Mouse (Mus musculus) forebrain, embryonic 10.5 days (tissue): ENCODE data around the gene Mapk12. TPM values are rescaled to one million over a fixed set of nuclear protein-coding genes. Genes with fewer than 3 reads are reported as not detected.
A peak's percentile ranks its signal among the peaks of the same experiment; 100 is the strongest.

Source experiments
- DNase-seq: peaks from one replicate; pipeline ENCODE4 v3.0.0-alpha.2; 2017; ENCODE audit warnings: low spot score; ENCODE audit errors: extremely low spot score
- H3K27ac ChIP-seq: fragments of 300-500 bp; sonication (generic); 2 replicates; pipeline ENCODE4 v1.5.1; 2016; ENCODE audit warnings: mild to moderate bottlenecking
- H3K27me3 ChIP-seq: fragments of 300-500 bp; sonication (generic); 2 replicates; pipeline ENCODE4 v1.6.1; 2016; ENCODE audit warnings: mild to moderate bottlenecking; ENCODE audit not compliant: poor library complexity, severe bottlenecking
- H3K36me3 ChIP-seq: fragments of 300-500 bp; sonication (generic); replicated peaks from 2 replicates; pipeline ENCODE4 v1.6.1; 2016; ENCODE audit warnings: mild to moderate bottlenecking, moderate library complexity
- H3K4me1 ChIP-seq: fragments of 300-500 bp; sonication (generic); 2 replicates; pipeline ENCODE4 v1.6.1; 2016
- H3K4me3 ChIP-seq: fragments of 300-500 bp; sonication (generic); 2 replicates; pipeline ENCODE4 v1.5.1; 2016; ENCODE audit warnings: mild to moderate bottlenecking, moderate library complexity
- H3K9me3 ChIP-seq: fragments of 300-500 bp; sonication (generic); 2 replicates; pipeline ENCODE4 v1.6.1; 2016; ENCODE audit warnings: mild to moderate bottlenecking, moderate library complexity
- WGBS: fragments of 180-500 bp; shearing (Covaris S2); methylation state at CpG from one replicate; pipeline ENCODE4 v1.1.7; 2016; 5-methylcytosine and 5-hydroxymethylcytosine counted together
- microRNA-seq: library from miRNA; unstranded; fragments of <30 nt; microRNA quantifications from one replicate; pipeline ENCODE4, GENCODE M21; 2017
- polyA plus RNA-seq: library from polyadenylated mRNA; unstranded; fragments of >200 nt; fragmentation: Nextera tagmentation; extraction: Ambion mirVana; gene quantifications from 2 replicates; pipeline ENCODE4 v1.2.1, GENCODE M21; 2016

Gene Mapk12
- polyA plus RNA-seq, 1 experiment from 2014 or later, result 34.9 TPM

DNA sequence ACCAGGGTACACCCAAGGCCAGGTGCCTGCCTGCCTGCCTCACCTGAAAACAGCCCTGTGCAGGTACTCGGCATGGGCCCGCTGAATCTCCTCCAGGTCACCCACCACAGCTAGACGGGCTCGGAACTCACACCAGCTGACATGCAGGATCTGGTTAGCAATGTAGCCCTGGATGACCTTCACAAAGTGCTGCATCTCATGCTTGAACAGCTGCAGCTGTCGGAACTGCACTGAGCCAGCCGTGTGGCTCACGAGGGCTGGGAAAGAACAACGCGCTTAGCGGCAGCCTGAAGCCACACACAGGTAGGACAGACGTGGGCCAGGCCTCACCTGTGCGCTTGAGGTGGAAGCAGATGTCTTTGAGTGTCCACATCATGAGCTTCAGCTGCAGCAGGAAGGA is 39.7 kb downstream of the Mapk12 start:
- Histone ChIP-seq H3K4me1 (peaks cover 5% of the 10 kb centered on the region), H3K27me3 (no peaks in the 10 kb centered on the region), H3K36me3 (peaks cover 100% of the 10 kb centered on the region), H3K4me3 (no peak overlapping the region), H3K9me3 (no peaks in the 10 kb centered on the region), H3K27ac (no peak overlapping the region)
- 96% methylated on average over 12 of the region's 12 CpGs for WGBS
- no peak for DNase-seq

DNA sequence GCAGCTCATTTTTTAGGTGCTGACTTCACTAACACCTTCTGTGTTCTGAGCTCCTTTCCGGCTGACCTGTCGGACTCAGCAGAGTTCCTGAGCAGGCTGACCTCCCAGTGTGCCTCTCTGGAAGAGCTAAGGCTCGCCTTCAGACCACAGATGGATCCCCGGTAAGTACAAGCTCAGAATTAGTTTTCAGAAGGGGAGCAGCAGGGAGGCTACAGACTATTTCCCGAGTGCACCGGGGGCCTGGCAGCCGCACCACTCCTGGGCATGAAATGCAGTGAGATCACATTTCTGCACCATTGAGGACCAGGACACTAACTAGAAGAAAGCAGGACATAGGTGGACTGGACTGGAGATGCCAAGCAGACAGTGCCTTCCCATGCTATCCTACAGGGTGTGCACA is 41.9 kb downstream of the Mapk12 start:
- peaks cover 100% of the 10 kb centered on the region for H3K36me3 ChIP-seq
- WGBS, result 92% methylated on average over 7 of the region's 7 CpGs
- H3K27me3 ChIP-seq, result no peaks in the 10 kb centered on the region

GRCm38 (mm10) chr15:89097450-89097849 is 43.1 kb downstream of the Mapk12 start:
- Histone ChIP-seq H3K4me3 (no peak overlapping the region), H3K9me3 (no peaks in the 10 kb centered on the region), H3K27ac (no peak overlapping the region), H3K4me1 (peaks cover 1% of the 10 kb centered on the region), H3K36me3 (peaks cover 100% of the 10 kb centered on the region), H3K27me3 (no peaks in the 10 kb centered on the region)
- 95% methylated on average over 5 of the region's 5 CpGs for WGBS
- DNase-seq, result no peak

More for the DNA sequence above, 41.9 kb downstream of the Mapk12 start:
- Histone ChIP-seq H3K4me1 (peaks cover 5% of the 10 kb centered on the region), H3K9me3 (no peaks in the 10 kb centered on the region), H3K4me3 (no peak overlapping the region), H3K27ac (no peak overlapping the region)
- DNase-seq, result no peak

DNA sequence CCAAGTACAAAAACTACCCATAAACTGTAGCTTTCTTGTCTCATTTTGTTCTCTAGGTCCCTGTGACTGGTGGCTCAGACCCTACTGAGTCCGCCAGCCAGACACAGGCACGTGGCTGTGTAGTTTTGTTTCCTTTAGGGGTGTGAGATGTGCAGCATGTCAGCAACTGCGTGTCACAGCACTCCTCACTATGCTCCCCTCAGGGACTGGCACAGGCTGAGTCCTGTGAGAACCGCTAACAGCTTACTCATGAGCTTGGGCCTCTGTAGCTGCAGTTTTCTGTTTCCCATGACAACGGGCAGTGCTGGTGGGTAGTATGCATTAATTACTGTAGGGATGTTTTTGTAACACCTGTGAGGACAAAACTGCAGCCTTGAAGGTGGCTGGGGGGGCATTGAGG is 48.3 kb downstream of the Mapk12 start:
- Histone ChIP-seq H3K4me1 (peaks cover 26% of the 10 kb centered on the region), H3K27ac (no peak overlapping the region), H3K4me3 (no peak overlapping the region), H3K36me3 (peaks cover 52% of the 10 kb centered on the region), H3K27me3 (no peaks in the 10 kb centered on the region), H3K9me3 (no peaks in the 10 kb centered on the region)
- DNase-seq, result no peak
- WGBS, result 87% methylated on average over 5 of the region's 5 CpGs

DNA sequence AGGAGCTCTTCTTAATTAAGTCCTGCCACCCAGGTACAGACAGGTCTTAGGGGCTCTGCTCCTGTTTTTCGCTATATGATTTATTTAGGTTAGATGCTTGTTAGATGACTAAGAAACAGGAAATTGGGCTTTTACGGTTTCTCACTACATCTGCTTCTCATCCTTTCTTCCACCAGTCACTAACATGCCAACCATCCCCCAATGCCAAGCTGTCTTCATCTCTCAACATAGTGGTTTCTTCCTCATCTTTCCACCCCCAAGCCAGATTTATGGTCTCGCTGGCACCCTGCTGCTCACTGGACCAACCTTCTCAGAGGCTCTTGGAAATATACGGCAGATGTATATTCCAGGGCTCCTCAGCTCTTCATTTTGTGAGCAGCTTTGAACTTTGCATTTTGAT is 49.8 kb downstream of the Mapk12 start:
- H3K4me1 ChIP-seq, result peaks cover 26% of the 10 kb centered on the region
- WGBS, result 92% methylated on average over 4 of the region's 4 CpGs
- no peak for DNase-seq
- no peaks in the 10 kb centered on the region for H3K9me3 ChIP-seq
- no peaks in the 10 kb centered on the region for H3K27me3 ChIP-seq
- H3K27ac ChIP-seq, result no peak overlapping the region
- peaks cover 51% of the 10 kb centered on the region for H3K36me3 ChIP-seq
- peak overlapping the region; percentile 96; the same call in 1 of the 2 replicates for H3K4me3 ChIP-seq

- Histone ChIP-seq H3K4me1 (peaks cover 26% of the 10 kb centered on the region), H3K36me3 (peaks cover 51% of the 10 kb centered on the region), H3K27me3 (no peaks in the 10 kb centered on the region), H3K4me3 (peak overlapping the region; percentile 96), H3K9me3 (no peaks in the 10 kb centered on the region), H3K27ac (peak overlapping the region; percentile 90)
- DNase-seq, result no peak
- 4% methylated on average over 68 of the region's 68 CpGs for WGBS
Observed at GRCm38 (mm10) chr15:89089248-89090051, 51.1 kb downstream of the Mapk12 start.

GRCm38 (mm10) chr15:89088607-89089247 is 51.8 kb downstream of the Mapk12 start, which contains the start of gene Selenoo:
Gene Selenoo (plus strand): TSS chr15:89089084.
- Histone ChIP-seq H3K9me3 (no peaks in the 10 kb centered on the region), H3K36me3 (peaks cover 51% of the 10 kb centered on the region), H3K27ac (peak within 1 kb of the TSS; percentile 90), H3K27me3 (no peaks in the 10 kb centered on the region), H3K4me1 (peaks cover 26% of the 10 kb centered on the region), H3K4me3 (peak within 1 kb of the TSS; percentile 96)
- WGBS, result 2% methylated on average over 38 of the region's 38 CpGs
- peak; percentile 89 for DNase-seq

GRCm38 (mm10) chr15:89084826-89085225 is 55.7 kb downstream of the Mapk12 start:
- Histone ChIP-seq H3K9me3 (no peaks in the 10 kb centered on the region), H3K4me3 (no peak overlapping the region), H3K27me3 (no peaks in the 10 kb centered on the region), H3K27ac (no peak overlapping the region), H3K36me3 (peaks cover 70% of the 10 kb centered on the region), H3K4me1 (peaks cover 16% of the 10 kb centered on the region)
- no peak for DNase-seq
- 82% methylated on average over 2 of the region's 2 CpGs for WGBS

- Histone ChIP-seq H3K4me3 (no peak overlapping the region), H3K27me3 (no peaks in the 10 kb centered on the region), H3K27ac (no peak overlapping the region), H3K4me1 (peaks cover 10% of the 10 kb centered on the region), H3K9me3 (no peaks in the 10 kb centered on the region), H3K36me3 (peaks cover 79% of the 10 kb centered on the region)
- WGBS, result 86% methylated on average over 1 of the region's 1 CpGs
- no peak for DNase-seq
Observed at GRCm38 (mm10) chr15:89083906-89084305, 56.6 kb downstream of the Mapk12 start.

Small RNA genes within 50 kb of the gene (microRNA-seq; reads per million reads assigned to microRNA genes)
- gene Mir6958, result 3.3 reads per million, percentile 5 among the genes with 10 or more reads in this experiment
- 0.90 reads per million for gene Mir7118

Other genes with a start within 250 kb of the Mapk12 start
- gene Ttll8, start 186.3 kb downstream of the Mapk12 start, polyA plus RNA-seq, result not detected in 2 replicates
- gene Mlc1, start 161.7 kb downstream of the Mapk12 start, polyA plus RNA-seq, result 10.2 and 11.5 TPM in 2 replicates
- gene Mov10l1, start 157.8 kb downstream of the Mapk12 start, polyA plus RNA-seq, result not detected in 2 replicates
- gene Panx2, start 81.0 kb downstream of the Mapk12 start, polyA plus RNA-seq, result 0.54 and 0.71 TPM in 2 replicates
- gene Trabd, start 65.6 kb downstream of the Mapk12 start, polyA plus RNA-seq, result 53.4 and 55.9 TPM in 2 replicates
- 14.4 and 14.8 TPM in 2 replicates for gene Selenoo, start 51.6 kb downstream of the Mapk12 start, polyA plus RNA-seq
- 25.7 and 26.5 TPM in 2 replicates for gene Tubgcp6, start 17.6 kb downstream of the Mapk12 start, polyA plus RNA-seq
- gene Hdac10, start 12.0 kb downstream of the Mapk12 start, polyA plus RNA-seq, result 15.0 and 16.5 TPM in 2 replicates
- gene Mapk11, start 8.9 kb upstream of the Mapk12 start, polyA plus RNA-seq, result 35.7 and 36.3 TPM in 2 replicates
- gene Plxnb2, start 40.1 kb upstream of the Mapk12 start, polyA plus RNA-seq, result 144 and 155 TPM in 2 replicates
- gene Dennd6b, start 55.8 kb upstream of the Mapk12 start, polyA plus RNA-seq, result 26.4 and 27.7 TPM in 2 replicates
- gene Ppp6r2, start 70.8 kb upstream of the Mapk12 start, polyA plus RNA-seq, result 24.2 and 28.8 TPM in 2 replicates
- 80.7 and 84.9 TPM in 2 replicates for gene Sbf1, start 174.6 kb upstream of the Mapk12 start, polyA plus RNA-seq
- 0.17 and 0.23 TPM in 2 replicates for gene Adm2, start 182.0 kb upstream of the Mapk12 start, polyA plus RNA-seq
- not detected in 2 replicates for gene Miox, start 193.7 kb upstream of the Mapk12 start, polyA plus RNA-seq
- gene Lmf2, start 215.0 kb upstream of the Mapk12 start, polyA plus RNA-seq, result 48.6 and 50.0 TPM in 2 replicates
- 202 and 208 TPM in 2 replicates for gene Ncaph2, start 215.0 kb upstream of the Mapk12 start, polyA plus RNA-seq
- gene Sco2, start 233.1 kb upstream of the Mapk12 start, polyA plus RNA-seq, result 6.6 and 7.2 TPM in 2 replicates
- 1.2 and 1.4 TPM in 2 replicates for gene Tymp, start 236.3 kb upstream of the Mapk12 start, polyA plus RNA-seq
- gene Odf3b, start 238.6 kb upstream of the Mapk12 start, polyA plus RNA-seq, result 0.38 and 0.46 TPM in 2 replicates
- 0.04 TPM in 1 of 2 replicates, not detected in the other for gene Klhdc7b, start 244.2 kb upstream of the Mapk12 start, polyA plus RNA-seq